Mouse (Mus musculus) neural tube, embryonic 10.5 days (tissue): Measurements from ENCODE around the gene Shb.

Source experiments
- DNase-seq: peaks from one replicate; pipeline ENCODE4 v3.0.0-alpha.2; 2017; ENCODE audit warnings: low spot score; ENCODE audit errors: extremely low spot score

Gene Shb

DNA sequence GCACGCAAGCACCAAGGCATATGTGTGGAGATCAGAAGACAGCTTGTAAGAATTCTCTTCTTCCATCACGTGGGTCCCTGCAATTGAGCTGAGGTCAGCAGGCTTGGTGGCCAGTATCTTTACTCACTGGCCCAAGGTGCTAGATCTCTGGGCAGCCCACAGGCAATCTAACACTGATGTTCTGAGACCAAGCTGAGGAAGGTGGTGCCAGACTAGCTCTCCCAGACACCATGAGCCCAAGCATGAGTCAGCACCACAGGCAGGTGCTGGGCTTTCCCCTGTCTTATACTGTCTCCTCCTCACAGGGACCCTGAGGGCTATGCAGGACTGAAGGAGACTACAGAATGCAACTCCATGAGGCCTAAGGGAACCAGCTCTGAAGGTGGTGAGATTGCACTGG lies 74.7 kb downstream of the Shb start:
- no peak for DNase-seq

DNA sequence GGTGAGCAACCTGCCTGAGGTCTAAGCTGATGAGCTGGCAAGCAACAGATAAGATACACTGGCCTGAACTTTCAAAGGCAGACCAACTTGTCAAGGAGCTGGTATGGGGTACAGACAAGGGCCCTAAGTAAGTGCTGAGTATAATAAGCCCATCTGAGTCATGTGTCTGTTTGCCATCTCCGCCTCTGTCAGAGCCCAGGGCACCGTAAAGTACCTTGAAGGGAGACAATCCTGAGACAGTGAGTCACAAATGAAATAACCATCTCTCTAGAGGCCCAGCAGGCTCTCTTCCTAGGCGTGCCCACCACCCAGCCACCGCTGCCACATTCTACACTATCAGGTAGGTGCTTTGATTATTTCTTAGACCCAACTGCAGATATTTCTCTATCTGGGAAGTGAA lies 77.3 kb downstream of the Shb start:
- DNase-seq, result no peak

DNA sequence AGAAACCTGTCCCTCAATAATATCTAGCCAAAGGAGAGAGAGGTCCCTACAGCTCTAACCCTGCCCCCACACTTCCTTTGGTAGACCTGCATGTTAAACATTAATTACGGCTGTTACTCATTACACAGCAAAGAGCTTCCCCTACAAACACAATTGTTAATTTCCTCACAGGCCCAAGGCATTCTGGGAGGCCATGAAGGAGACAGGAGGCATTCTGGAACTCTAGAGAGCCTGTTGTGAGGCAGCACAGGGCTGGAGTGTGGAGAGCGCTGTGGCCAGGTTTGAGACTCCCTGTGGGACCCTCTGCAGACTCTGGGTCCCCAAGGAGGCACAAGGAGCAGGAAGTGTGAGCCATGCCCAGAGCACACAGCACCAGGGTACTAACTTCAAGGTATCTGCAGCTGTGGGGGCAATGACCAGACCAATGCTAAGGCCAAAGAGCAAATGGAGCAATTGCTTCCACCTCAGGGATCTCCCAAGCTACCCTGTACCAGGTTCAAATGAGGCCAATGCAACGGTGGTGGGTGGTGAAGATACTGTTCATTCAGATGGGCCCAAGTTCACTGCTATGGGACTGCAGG lies 78.9 kb downstream of the Shb start:
- DNase-seq, result no peak

DNA sequence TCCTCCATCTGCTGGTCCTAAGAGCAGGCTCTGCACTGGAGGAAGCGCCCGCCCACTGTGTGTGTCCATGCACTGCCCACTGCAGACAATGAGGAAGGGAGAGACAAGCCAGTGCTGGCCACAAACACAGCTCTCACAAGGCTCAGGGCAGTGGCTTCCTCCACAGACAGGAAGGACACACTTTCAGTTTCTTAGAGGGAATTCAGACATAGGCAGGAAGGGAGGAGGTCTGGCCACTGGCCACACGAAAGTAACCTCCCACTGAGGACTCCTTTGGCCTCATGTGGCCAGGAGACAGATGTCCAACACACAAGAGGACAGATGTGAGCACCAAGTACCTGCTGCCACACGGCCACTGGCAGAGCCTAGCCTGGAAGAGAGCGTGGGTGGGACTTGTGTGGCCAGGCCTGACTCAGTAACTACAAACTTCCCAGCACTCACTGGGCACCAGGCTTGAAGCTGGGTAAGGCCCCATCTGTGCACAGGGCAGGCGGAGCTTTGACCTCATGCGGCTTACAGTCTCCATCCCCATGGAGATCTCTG lies 79.6 kb downstream of the Shb start:
- no peak for DNase-seq

DNA sequence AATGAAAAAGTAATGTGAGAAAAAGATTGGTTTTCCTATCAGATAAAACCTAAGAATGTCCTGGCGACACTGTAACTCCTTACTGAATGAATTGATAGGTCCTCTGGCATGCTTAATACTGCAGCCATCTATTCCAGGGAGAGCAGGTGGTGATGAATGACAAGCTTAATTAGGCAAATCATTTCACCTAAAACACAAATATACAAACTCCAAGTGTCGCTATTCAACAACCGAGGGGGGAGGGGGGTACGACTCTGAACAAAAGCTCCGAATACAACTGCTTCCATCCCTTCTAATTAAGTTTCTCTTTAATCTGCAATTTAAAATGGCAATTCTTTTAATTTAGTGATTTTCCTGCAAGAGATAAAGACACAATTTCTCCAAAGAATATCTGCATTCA lies 83.3 kb downstream of the Shb start:
- no peak for DNase-seq

DNA sequence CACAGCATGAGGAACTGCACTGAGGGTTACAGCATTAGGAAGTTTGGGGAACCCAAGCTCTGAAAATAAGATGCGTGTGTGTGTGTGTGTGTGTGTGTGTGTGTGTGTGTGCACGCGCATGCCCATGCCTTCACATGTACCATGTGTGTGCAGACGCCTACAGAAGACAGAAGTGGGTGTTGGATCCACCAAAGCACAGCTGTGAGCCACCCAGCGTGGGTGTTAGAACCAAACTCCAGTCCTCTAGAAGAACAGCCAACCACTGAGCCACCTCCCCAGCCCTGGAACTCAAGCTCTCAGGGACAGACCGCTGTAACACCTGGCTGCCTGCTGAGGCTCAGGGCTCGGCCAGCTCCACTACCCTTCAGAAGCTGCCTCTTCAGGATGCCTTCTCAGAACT lies 83.8 kb downstream of the Shb start:
- DNase-seq, result no peak

DNA sequence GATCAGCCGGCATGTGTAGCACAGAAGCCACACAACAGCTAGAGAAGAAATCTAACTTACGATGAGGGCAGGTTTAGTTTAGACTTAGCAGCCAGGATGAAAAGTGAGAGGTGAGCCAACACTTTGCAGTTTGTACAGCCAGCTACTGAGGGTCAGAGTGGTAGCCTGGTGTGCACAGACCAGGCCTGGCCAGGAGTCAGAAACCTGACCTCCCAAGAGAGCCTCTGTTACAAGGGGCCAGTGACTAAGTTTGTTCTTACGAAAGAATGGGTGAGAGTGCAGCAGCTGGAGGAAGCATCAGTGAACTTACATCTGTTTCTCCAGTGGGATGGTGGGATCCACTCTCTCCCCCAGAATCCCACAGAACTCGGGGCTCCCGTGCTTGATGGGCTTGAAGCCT lies 85.1 kb downstream of the Shb start:
- DNase-seq, result no peak

DNA sequence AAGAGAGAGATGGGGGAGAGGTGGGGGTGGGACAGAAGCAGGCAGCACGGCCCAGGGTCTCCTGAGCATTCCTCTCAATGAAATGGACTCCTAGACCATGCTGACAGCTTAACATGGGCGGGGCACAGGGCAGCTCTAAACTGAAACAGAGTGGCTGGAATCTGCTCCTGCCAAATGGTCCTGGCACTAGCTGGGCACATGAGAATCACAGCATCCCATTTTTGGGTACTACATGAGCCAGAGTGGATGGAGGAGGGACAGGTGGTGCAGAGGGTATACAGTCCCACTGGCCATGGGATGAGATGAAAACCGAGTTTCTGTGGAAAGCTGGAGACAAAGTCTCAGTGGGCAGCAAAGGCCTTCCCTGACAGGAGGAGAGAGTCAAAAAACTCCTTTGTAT lies 87.0 kb downstream of the Shb start:
- no peak for DNase-seq

DNA sequence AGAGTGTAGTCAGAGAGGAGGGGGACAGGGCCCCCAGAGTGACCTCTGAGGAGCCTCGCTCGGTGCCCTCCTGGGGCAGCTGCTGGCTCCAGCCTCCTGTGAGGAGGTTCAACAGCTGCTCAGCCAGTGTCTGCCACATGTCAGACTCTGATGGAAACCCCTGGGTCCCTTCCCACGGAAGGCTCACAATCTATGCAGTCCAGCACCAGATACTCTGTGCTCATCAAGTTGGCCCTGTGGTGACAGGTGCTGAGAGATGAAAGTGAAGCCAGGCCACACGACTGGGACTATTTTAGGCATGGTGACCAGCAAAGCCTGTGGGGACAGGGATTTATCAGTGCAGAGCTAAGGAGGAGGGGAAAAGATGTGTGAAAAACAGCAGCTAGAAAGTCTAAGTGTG lies 87.5 kb downstream of the Shb start:
- DNase-seq, result no peak

DNA sequence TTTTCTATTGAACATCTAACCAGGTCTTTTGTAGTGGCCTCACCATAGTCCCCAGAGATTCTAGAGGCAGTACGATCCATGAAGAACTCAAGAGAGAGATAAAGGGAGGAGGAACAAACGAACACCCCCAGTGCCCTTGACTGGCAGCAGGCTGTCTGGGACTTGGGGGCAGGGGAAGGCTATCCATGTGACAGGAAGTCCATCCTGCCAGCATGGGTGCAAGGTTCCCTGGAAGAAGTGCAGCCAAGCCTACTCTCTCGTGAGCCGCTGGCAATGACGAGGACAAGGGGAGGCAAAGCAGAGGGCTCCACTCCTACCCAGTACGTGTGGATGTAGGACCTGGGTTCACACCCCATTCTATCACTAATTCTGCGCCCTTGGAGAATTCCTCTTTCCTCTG lies 88.6 kb downstream of the Shb start:
- no peak for DNase-seq

DNA sequence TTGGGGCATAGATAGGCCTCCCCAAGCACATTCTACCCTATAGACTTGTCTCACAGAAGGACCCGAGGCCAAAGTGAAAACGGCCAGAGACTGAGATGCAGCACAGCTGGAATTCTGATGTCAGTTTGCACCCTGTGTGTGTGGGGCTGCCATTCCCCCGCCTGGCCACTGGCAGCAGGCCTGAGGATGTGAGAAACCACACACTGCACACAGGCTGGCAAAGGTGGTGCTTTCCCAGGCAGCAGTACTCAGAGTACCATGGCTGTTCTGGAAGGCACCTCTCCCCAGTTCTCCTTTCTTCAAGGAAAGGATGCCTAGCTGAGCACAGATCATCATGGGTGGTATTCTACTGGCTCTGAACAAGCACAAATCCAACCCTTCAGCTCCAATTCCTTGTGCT lies 90.0 kb downstream of the Shb start:
- DNase-seq, result no peak

DNA sequence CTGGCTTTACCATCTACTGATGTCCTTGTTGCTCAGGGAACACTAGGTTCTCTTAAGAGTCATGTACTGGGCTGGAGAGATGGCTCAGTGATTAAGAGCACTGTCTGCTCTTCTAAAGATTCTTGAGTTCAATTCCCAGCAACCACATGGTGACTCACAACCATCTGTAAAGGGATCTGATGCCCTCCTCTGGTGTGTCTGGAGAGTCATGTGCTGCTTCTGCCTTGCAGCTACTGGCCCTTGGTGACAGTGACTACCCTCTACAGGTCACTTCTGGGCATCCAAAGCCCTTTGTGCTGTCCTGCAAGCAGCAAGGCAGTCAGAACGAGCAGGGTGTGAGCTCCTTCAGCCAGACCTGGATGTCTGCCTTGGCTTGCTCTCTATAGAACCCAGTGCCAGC lies 90.5 kb downstream of the Shb start:
- no peak for DNase-seq

DNA sequence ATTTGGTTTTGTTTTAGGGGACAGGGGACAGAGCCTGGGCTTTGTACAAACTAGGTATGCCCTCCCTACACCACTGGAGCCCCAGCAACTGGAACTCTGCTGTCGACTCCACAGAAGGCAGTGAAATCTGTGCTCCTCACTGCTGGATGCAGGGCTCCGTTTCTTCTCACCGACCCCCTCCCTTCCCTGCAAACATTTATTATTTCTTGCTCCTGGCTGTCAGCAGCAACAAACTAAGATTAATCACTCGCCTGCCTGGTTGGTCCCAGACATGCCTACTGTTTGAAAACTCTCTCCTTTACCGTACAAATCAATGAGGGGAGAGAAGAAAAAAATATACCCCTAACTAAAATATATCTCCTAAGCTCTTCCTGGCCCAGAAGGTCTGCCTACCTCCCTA lies 93.0 kb downstream of the Shb start:
- DNase-seq, result no peak

DNA sequence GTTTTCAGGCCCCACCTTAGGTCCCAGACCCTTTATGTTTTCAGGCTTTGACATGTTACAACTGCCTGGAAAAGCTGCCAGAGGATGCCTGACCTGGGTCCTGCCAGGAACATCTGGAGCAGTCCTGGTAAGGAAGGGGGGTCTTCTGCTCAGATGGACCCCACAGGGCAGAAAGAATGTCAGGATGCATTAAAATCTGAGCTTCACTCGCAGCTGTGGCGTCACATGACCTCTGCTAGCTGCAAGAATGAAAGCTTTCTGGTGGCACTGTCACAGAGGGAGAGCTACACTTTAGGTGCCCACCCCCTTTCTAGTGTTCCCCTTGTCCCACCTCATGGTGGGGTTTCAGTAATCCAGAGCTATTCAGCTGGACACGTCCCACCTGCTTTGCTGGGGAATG lies 95.3 kb downstream of the Shb start:
- no peak for DNase-seq

DNA sequence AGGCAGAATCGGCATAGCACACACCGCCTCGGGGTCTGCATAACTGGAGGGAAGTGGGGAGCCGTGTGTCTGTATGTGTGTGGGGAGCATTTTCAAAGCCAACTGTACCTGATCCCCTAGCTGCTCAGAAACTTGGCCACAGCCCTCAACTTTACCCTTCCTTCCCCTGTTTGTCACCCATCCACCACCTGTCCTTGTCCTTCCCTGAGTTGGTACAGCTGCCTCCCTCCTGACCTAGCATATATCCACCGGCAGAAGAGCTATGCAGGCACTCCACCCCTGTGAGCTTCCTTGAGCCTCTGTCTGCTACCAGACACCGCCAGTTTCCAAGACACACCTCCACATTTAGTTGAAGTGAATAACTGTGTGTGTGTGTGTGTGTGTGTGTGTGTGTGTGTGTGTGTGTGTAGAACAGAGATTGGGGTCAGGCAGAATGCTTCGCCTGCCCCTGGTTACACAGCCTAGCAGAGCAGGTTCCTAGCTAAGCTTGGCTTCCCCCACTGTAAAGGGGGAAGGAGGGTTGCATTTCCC lies 95.8 kb downstream of the Shb start:
- no peak for DNase-seq

DNA sequence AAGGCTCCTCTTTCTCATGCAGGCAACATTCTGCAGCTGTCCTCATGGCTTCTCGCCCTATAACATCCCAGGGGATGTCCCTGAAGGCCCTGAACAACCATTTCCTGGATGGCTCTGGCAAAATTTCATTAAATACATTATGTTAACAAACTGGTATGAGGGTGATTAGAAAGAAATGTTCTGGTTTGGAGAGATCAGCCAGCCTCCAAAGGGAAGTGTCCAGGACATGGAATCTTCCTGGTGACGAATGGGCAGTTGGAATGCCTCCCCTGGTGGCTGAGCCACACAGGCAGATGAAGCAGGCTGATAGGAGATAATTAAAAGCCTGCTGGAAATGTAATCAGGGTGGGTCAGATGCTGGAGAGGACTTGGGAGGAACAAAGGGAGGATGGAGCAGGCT lies 96.4 kb downstream of the Shb start:
- no peak for DNase-seq

DNA sequence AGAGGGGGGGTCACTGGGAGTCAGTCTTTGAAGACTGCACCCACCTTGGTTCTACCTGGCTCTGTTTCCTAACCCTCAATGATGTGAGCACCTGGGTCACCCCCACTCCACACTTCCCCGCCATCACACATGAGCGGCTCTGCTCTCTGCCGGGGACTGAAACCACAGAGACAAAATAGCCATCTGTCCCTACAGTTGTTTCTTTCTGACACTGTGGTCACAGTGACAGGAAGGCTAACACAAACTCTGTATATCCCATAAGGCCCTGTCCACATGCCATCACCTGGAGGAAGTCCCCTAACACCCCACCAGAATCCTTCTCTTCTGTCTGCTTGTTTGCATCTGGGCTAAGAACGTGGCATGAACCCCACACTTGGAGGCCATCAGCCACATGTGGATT lies 97.6 kb downstream of the Shb start:
- DNase-seq, result no peak

DNA sequence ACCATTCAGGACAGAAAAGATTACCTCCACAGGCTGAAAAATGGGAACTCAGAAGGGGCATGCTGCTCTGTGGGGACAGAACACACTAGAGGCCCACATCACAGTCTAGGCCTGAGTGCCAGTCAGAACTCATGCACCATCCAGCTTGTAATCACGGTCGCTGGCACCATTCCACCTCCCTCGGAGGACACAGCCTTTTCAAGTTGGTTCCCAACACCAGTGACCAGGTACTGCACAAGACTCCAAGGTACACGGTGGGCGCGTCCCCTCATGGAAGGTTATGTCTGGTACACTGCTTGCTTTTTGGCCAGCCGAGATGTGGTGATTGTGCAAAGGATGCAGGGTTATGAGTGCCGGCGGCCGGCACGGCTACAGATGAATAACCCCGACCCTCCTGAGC lies 98.2 kb downstream of the Shb start:
- no peak for DNase-seq

DNA sequence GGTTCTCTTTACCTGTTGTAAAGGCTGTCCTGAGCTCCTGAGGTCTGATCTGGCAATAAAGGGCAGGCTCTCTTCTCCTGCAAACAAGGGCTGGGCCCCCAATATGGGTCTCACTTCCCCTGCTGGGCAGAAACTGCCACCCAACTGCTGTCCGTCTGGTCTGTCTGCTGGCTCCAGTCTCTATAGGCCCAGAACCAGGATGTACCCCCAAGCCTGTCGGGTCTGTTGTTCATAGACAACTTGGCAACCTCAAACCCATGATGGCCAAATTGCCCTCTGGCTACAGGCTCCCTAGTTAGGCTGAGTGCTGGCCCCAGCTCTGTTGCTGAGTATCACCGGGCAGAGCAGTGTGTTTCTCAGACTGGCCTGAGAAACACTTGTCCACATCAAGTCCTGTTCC lies 100.5 kb downstream of the Shb start:
- no peak for DNase-seq

DNA sequence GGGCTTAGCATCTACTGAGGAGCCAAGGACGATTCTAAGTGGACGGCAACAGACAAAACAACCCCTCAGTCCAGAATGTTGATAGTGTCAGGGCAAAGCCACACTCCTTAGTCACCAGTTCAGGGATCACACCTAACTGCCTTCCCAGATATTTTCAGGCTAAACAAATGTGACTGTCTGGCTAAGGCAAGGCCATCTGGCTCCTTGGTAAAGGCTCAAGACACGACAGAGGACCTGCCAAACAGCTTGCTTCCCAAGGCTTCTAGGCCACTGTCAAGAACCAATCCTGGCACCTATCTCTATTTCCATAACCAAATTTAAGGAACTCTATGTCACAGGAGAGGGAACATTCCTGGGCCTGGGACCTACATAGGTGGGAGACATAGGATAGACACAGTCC lies 101.0 kb downstream of the Shb start:
- no peak for DNase-seq

DNA sequence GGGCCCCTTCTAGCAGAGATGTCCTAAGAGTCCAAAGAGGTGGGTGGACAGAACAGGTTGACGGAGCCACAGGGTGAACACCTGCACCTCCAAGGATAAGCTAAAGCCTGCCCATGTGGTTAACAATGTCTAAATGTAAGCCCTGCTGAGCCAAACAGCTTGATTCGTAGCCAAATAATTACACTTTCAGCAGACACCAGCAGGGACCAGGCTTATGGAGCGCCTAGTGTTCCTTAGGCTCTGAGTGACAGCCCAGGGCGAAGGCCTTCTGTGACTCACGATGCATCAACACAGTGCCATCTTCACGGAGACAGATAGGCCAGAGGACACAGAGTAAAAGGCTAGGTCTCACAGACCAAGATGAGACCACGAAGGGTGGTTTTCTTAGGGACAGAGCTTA lies 102.8 kb downstream of the Shb start:
- DNase-seq, result no peak

DNA sequence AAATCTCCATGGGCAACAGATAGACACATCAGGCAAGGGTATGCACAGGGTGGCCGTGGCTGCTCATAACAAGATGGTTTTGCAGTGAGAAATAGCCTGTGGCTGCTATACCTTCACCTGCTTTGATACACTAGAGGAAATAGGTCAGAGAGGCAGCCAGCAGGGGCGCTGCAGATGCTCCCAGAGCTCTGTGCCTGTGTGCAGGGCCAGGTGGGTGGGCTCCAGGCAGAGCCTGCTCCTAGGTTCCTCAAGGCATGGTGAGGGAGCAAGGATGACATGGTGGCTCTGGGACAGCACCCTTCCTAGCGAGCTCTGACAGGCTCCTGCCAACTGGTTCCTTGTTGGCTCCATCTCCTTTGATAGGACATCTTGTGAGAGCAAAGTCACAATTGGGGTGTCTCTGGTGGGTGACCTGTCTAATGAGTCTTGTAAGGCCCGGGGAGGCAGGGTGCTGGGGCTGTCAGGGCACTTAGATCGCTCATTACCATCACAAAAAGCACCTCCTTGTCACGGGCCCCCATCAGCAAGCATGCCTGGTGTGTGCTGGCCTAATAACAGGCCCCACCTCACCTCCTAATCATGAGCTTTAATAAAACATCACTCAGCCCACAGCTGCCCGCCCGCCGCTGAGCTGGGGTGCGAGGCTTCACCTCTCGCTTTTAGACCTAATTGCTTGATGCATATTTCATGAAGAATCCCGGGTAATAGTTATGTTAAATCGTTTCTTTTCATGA lies 105.4 kb downstream of the Shb start:
- DNase-seq, result peak; percentile 43

DNA sequence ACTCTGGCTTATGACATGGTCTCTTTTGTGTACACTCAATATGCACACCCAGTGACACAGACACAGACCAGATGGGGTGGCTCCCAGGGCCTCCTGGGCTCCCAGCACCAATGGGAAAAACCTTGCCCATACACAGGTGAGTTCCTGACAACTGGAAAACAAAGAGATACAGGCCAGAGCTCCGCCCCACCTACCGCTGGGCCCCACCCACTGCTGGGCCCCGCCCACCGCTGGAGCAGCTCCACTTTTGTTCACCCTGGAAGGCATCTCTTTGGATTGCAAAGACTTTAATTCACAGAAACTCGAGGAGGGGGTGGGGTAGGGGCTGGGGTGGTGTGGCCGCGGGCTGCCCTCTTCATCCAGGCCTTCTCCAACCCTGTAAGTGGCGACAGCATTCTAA lies 108.9 kb downstream of the Shb start:
- DNase-seq, result no peak
